9 mouse cellular contexts compared by ENCODE assay signal in genomic region chr4:40221004-40221760, GRCm38 (mm10). TPM values are rescaled to one million over a fixed set of nuclear protein-coding genes. Genes with fewer than 3 reads are reported as not detected.
DNase-seq lines count a peak whose midpoint lies in the region; ATAC-seq lines count a peak whose summit lies in the region.
"Had no signal": no experiment of that assay in that cellular context is flagged by ENCODE, and none has a peak within 500 bp of the region (broad histone marks: within the 10 kb centered on the region; RNA-seq: fewer than 3 reads in every experiment).

No protein-coding gene starts in this region.

- H3K27me3 ChIP-seq in heart, embryonic 13.5 days (replicated peaks): peaks cover 22% of the 10 kb centered on the region
- H3K27me3 ChIP-seq in midbrain, embryonic 11.5 days (ENCODE audit: control insufficient read depth, insufficient read depth, low read length): no peaks in the 10 kb centered on the region
- H3K27me3 ChIP-seq in midbrain, embryonic 14.5 days (ENCODE audit: control insufficient read depth, insufficient read depth, low read length): no peaks in the 10 kb centered on the region
- no peaks in the 10 kb centered on the region for H3K27me3 ChIP-seq in intestine, embryonic 16.5 days (replicated peaks; ENCODE audit: control insufficient read depth, insufficient read depth, low read length)
- H3K27me3 ChIP-seq: embryonic facial prominence, embryonic 15.5 days had no signal

- H3K4me1 ChIP-seq in heart, embryonic 13.5 days: peaks cover 10% of the 10 kb centered on the region
- H3K4me1 ChIP-seq in midbrain, embryonic 11.5 days (ENCODE audit: control insufficient read depth, insufficient read depth, low read length): peaks cover 5% of the 10 kb centered on the region; the same call in 1 of the 2 replicates
- 0 out of 2 replicates have a peak, but pooled peaks cover 5% of the 10 kb centered on the region for H3K4me1 ChIP-seq in midbrain, embryonic 14.5 days (ENCODE audit: control insufficient read depth, insufficient read depth, low read length)
- peaks cover 9% of the 10 kb centered on the region; the same call in 1 of the 2 replicates for H3K4me1 ChIP-seq in intestine, embryonic 16.5 days (ENCODE audit: control insufficient read depth, insufficient read depth, low read length)
- H3K4me1 ChIP-seq: embryonic facial prominence, embryonic 15.5 days had no signal

- H3K36me3 ChIP-seq in heart, embryonic 13.5 days: peaks cover 40% of the 10 kb centered on the region
- H3K36me3 ChIP-seq in midbrain, embryonic 11.5 days (ENCODE audit: control insufficient read depth, insufficient read depth, low read length): no peaks in the 10 kb centered on the region
- no peaks in the 10 kb centered on the region for H3K36me3 ChIP-seq in midbrain, embryonic 14.5 days (ENCODE audit: control insufficient read depth, insufficient read depth, low read length)
- no peaks in the 10 kb centered on the region for H3K36me3 ChIP-seq in intestine, embryonic 16.5 days (ENCODE audit: control insufficient read depth, insufficient read depth, low read length)
- H3K36me3 ChIP-seq: embryonic facial prominence, embryonic 15.5 days had no signal

- WGBS in heart, embryonic 13.5 days: 26% methylated on average over 14 of the region's 14 CpGs
- WGBS in midbrain, embryonic 11.5 days: 47% methylated on average over 14 of the region's 14 CpGs
- WGBS in midbrain, embryonic 14.5 days: 43% methylated on average over 14 of the region's 14 CpGs
- 25% methylated on average over 14 of the region's 14 CpGs for WGBS in intestine, embryonic 16.5 days

- ATAC-seq in heart, embryonic 13.5 days (ENCODE audit: extremely low read depth, insufficient number of reproducible peaks, low FRiP score, low TSS enrichment): no peak
- ATAC-seq in midbrain, embryonic 11.5 days (ENCODE audit: low FRiP score): no peak
- ATAC-seq in midbrain, embryonic 14.5 days (ENCODE audit: low FRiP score, low TSS enrichment): no peak
- peak; percentile 52; the same call in 1 of the 2 replicates for ATAC-seq in intestine, embryonic 16.5 days

- H3K4me2 ChIP-seq in heart, embryonic 13.5 days: peak overlapping the region; percentile 61
- H3K4me2 ChIP-seq in midbrain, embryonic 11.5 days: no peak overlapping the region
- H3K4me2 ChIP-seq in midbrain, embryonic 14.5 days (ENCODE audit: low read length): no peak overlapping the region; the same call in 1 of the 2 replicates
- H3K4me2 ChIP-seq in intestine, embryonic 16.5 days (ENCODE audit: low read depth, low read length): 0 out of 2 replicates have a peak overlapping the region, but pooled peaks have one; percentile 9

- H3K4me3 ChIP-seq in heart, embryonic 13.5 days: no peak overlapping the region
- no peak overlapping the region for H3K4me3 ChIP-seq in midbrain, embryonic 11.5 days (ENCODE audit: low read depth, low read length)
- H3K4me3 ChIP-seq in midbrain, embryonic 14.5 days (replicated peaks; ENCODE audit: low read depth, low read length): no peak overlapping the region
- no peak overlapping the region for H3K4me3 ChIP-seq in intestine, embryonic 16.5 days (ENCODE audit: low read length)
- H3K4me3 ChIP-seq: embryonic facial prominence, embryonic 15.5 days; gastrocnemius, adult 2 months had no signal

- no peak overlapping the region for H3K9ac ChIP-seq in heart, embryonic 13.5 days
- no peak overlapping the region for H3K9ac ChIP-seq in midbrain, embryonic 11.5 days (ENCODE audit: low read length)
- no peak overlapping the region for H3K9ac ChIP-seq in midbrain, embryonic 14.5 days (replicated peaks; ENCODE audit: low read length)
- H3K9ac ChIP-seq in intestine, embryonic 16.5 days (ENCODE audit: low read depth, low read length): no peak overlapping the region
- H3K9ac ChIP-seq: embryonic facial prominence, embryonic 15.5 days had no signal

- DNase-seq in heart, postnatal 14 days: no peak
- peak; percentile 74 for DNase-seq in midbrain, embryonic 11.5 days (ENCODE audit: low spot score, missing footprints)
- DNase-seq in midbrain, embryonic 14.5 days: no peak
- DNase-seq in yolk sac, embryonic 10.5 days (ENCODE audit: low spot score): peak; percentile 31
- no peak for DNase-seq in layer of hippocampus, adult 11-12 months (ENCODE audit: low spot score)
- DNase-seq: gastrocnemius, adult 2 months had no signal

- no peaks in the 10 kb centered on the region for H3K9me3 ChIP-seq in heart, embryonic 13.5 days
- no peaks in the 10 kb centered on the region for H3K9me3 ChIP-seq in midbrain, embryonic 11.5 days (ENCODE audit: control insufficient read depth, low read length)
- no peaks in the 10 kb centered on the region for H3K9me3 ChIP-seq in midbrain, embryonic 14.5 days (ENCODE audit: control insufficient read depth, low read length)
- no peaks in the 10 kb centered on the region for H3K9me3 ChIP-seq in intestine, embryonic 16.5 days (ENCODE audit: control insufficient read depth, low read length)
- H3K9me3 ChIP-seq: embryonic facial prominence, embryonic 15.5 days had no signal

- intact Hi-C loops in heart, postnatal 14 days (cut with DNase I): no loop called here

- no peak overlapping the region for H3K27ac ChIP-seq in heart, embryonic 13.5 days (replicated peaks)
- no peak overlapping the region for H3K27ac ChIP-seq in midbrain, embryonic 11.5 days (ENCODE audit: low read depth, low read length)
- no peak overlapping the region for H3K27ac ChIP-seq in midbrain, embryonic 14.5 days (replicated peaks; ENCODE audit: low read depth, low read length)
- no peak overlapping the region for H3K27ac ChIP-seq in intestine, embryonic 16.5 days (ENCODE audit: low read length)
- H3K27ac ChIP-seq: embryonic facial prominence, embryonic 15.5 days; gastrocnemius, adult 2 months had no signal

RNA-seq across cellular contexts. Expression of gene Ddx58, which starts 18.4 kb away (rescaled TPM):
- polyA plus RNA-seq in heart, embryonic 13.5 days (2015; fragmentation: Nextera tagmentation; extraction: Ambion mirVana): 7.5 and 8.2 TPM in 2 replicates
- 1 to 10 TPM; 8.1 to 9.1 TPM for total RNA-seq in heart, postnatal 14 days (2021)
- 2.1 and 3.0 TPM in 2 replicates for polyA plus RNA-seq in midbrain, embryonic 11.5 days (2014; fragmentation: Nextera tagmentation; extraction: Ambion mirVana)
- polyA plus RNA-seq in midbrain, embryonic 14.5 days (2014; fragmentation: Nextera tagmentation; extraction: Ambion mirVana): 1.9 and 3.7 TPM in 2 replicates
- 9.9 and 10.8 TPM in 2 replicates for polyA plus RNA-seq in intestine, embryonic 16.5 days (2015; fragmentation: Nextera tagmentation; extraction: Ambion mirVana)

RNA-seq across cellular contexts. Expression of gene Smim27, which starts 48.2 kb away (rescaled TPM):
- polyA plus RNA-seq in heart, embryonic 13.5 days (2015; fragmentation: Nextera tagmentation; extraction: Ambion mirVana): 28.9 and 38.1 TPM in 2 replicates
- total RNA-seq in heart, postnatal 14 days (2021): 10 to 100 TPM; 28.2 to 42.4 TPM
- 28.8 and 38.0 TPM in 2 replicates for polyA plus RNA-seq in midbrain, embryonic 11.5 days (2014; fragmentation: Nextera tagmentation; extraction: Ambion mirVana)
- polyA plus RNA-seq in midbrain, embryonic 14.5 days (2014; fragmentation: Nextera tagmentation; extraction: Ambion mirVana): 9.7 and 15.9 TPM in 2 replicates
- polyA plus RNA-seq in intestine, embryonic 16.5 days (2015; fragmentation: Nextera tagmentation; extraction: Ambion mirVana): 27.4 and 28.9 TPM in 2 replicates

RNA-seq across cellular contexts. Expression of gene Topors, which starts 48.5 kb away (rescaled TPM):
- polyA plus RNA-seq in heart, embryonic 13.5 days (2015; fragmentation: Nextera tagmentation; extraction: Ambion mirVana): 26.7 and 27.2 TPM in 2 replicates
- 10 to 100 TPM; 12.1 to 12.3 TPM for total RNA-seq in heart, postnatal 14 days (2021)
- polyA plus RNA-seq in midbrain, embryonic 11.5 days (2014; fragmentation: Nextera tagmentation; extraction: Ambion mirVana): 48.9 and 52.3 TPM in 2 replicates
- 24.3 and 36.2 TPM in 2 replicates for polyA plus RNA-seq in midbrain, embryonic 14.5 days (2014; fragmentation: Nextera tagmentation; extraction: Ambion mirVana)
- polyA plus RNA-seq in intestine, embryonic 16.5 days (2015; fragmentation: Nextera tagmentation; extraction: Ambion mirVana): 30.4 and 31.4 TPM in 2 replicates

RNA-seq across cellular contexts. Expression of gene Ndufb6, which starts 58.0 kb away (rescaled TPM):
- polyA plus RNA-seq in heart, embryonic 13.5 days (2015; fragmentation: Nextera tagmentation; extraction: Ambion mirVana): 469 and 539 TPM in 2 replicates
- 100 to 1,000 TPM; 448 to 463 TPM for total RNA-seq in heart, postnatal 14 days (2021)
- 280 and 289 TPM in 2 replicates for polyA plus RNA-seq in midbrain, embryonic 11.5 days (2014; fragmentation: Nextera tagmentation; extraction: Ambion mirVana)
- 271 and 339 TPM in 2 replicates for polyA plus RNA-seq in midbrain, embryonic 14.5 days (2014; fragmentation: Nextera tagmentation; extraction: Ambion mirVana)
- polyA plus RNA-seq in intestine, embryonic 16.5 days (2015; fragmentation: Nextera tagmentation; extraction: Ambion mirVana): 399 and 413 TPM in 2 replicates

Comparison
In these comparisons a context has a peak if more than half of its experiments do, and no peak if none do; other contexts are left out.
1. DNase-seq: peak in midbrain, embryonic 11.5 days (single experiment) and yolk sac, embryonic 10.5 days (single experiment); none in heart, postnatal 14 days (0 of 2), midbrain, embryonic 14.5 days (single experiment) and layer of hippocampus, adult 11-12 months (single experiment).
2. H3K4me2 ChIP-seq: peak in heart, embryonic 13.5 days (single experiment) and intestine, embryonic 16.5 days (single experiment); none in midbrain, embryonic 11.5 days (single experiment) and midbrain, embryonic 14.5 days (single experiment).